Mouse (Mus musculus): Measurements from ENCODE around the gene Nav1. TPM values are rescaled to one million over a fixed set of nuclear protein-coding genes. Genes with fewer than 3 reads are reported as not detected.

Nav1 gene
- polyA plus RNA-seq (2015; fragmentation: Nextera tagmentation; extraction: Ambion mirVana) = 10.4 and 11.8 TPM in 2 replicates

GRCm38 (mm10) chr1:135607019-135607418 lies at the start of gene Nav1:
Gene Nav1 (minus strand): TSS chr1:135607295.

DNA sequence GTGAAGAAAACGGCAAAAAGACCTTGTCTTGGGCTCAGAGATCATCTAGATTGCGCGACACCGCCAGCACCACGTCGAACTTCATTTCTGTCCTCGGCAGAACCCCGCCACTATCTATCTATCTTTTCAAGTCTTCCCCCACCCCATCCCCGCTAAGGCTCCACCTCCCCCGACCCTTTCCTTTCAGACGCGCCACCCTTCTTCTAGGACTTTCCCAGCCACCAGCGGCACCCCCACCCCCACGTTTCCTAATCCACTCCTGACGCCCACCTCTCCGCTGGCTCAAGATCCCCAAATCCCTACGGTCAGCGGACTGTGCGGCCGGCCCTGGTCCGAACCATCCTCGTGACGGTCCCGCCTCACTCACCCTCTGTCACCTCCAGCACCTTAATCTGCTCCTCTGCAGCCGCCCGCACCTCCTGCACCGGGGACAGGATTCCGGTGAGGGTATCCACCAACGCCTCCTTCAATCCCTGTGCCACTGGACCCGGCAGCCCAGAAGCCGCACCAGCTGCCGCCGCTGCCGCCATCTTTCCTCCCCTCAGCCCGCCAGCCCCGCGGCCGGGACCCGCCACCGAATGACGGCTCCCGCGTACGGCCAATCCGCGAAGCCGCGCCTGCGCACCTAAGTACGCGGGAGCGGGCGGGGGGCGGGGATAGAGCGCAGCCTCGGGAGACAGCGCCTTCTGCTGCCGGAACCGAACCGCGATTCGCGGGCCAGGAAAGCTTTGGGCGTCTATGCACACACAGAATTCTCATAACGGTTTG lies 177.0 kb downstream of the Nav1 start, which contains the start of gene Ipo9:
TSS of gene Ipo9 (minus strand) at position 599 of the 768 bp plus-strand sequence.

Small RNA genes within 50 kb of the gene (microRNA-seq; reads per million reads assigned to microRNA genes)
- gene Mir1231 (ENCODE audit: borderline replicate concordance, insufficient number of aligned reads) = not detected

Other genes starting within 250 kb of the Nav1 start
- 38.7 and 44.2 TPM in 2 replicates for gene Shisa4, start 232.1 kb downstream of the Nav1 start, polyA plus RNA-seq (2015; fragmentation: Nextera tagmentation; extraction: Ambion mirVana)
- gene Ipo9, start 176.8 kb downstream of the Nav1 start, polyA plus RNA-seq (2015; fragmentation: Nextera tagmentation; extraction: Ambion mirVana) = 33.5 and 41.3 TPM in 2 replicates
- gene Csrp1, start 112.8 kb upstream of the Nav1 start, polyA plus RNA-seq (2015; fragmentation: Nextera tagmentation; extraction: Ambion mirVana) = 94.1 and 183 TPM in 2 replicates
- gene Phlda3, start 158.8 kb upstream of the Nav1 start, polyA plus RNA-seq (2015; fragmentation: Nextera tagmentation; extraction: Ambion mirVana) = 72.6 and 96.0 TPM in 2 replicates
- gene Tnni1, start 172.1 kb upstream of the Nav1 start, polyA plus RNA-seq (2015; fragmentation: Nextera tagmentation; extraction: Ambion mirVana) = 8.0 and 9.8 TPM in 2 replicates
- gene Lad1, start 211.3 kb upstream of the Nav1 start, polyA plus RNA-seq (2015; fragmentation: Nextera tagmentation; extraction: Ambion mirVana) = 1.8 and 2.1 TPM in 2 replicates
- 6.5 and 20.7 TPM in 2 replicates for gene Tnnt2, start 229.1 kb upstream of the Nav1 start, polyA plus RNA-seq (2015; fragmentation: Nextera tagmentation; extraction: Ambion mirVana)

Measured in adrenal gland, postnatal 0 days (tissue).